Mouse (Mus musculus): Measurements from ENCODE around the gene Psme2b.

DNA sequence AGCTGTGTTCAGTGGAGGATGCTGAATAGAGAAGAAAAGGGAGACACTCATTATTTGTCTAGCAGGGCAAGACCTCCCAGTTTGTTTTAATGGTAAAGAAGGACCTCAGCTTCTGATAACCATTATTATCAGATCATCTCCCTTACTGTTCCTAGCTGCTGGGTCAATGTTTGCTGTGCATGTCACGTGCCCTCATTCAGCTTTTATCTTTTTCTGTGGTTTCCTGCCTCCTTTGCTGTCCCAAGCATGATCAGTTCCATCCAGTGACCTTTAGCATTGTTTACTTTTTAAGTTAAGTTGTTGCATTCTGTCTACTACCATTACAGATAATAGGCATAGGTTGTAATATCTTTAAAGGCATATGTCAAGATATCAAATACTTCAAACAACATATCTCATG lies 37.5 kb downstream of the Psme2b start:
- TF ChIP-seq MAFK (IDR thresholded peaks at IDR 0.05; ENCODE audit: insufficient read depth, low read depth, low read length) (no peak), CHD2 (IDR thresholded peaks at IDR 0.05; ENCODE audit: low read depth, low read length) (no peak), ZC3H11A (IDR thresholded peaks at IDR 0.05; ENCODE audit: borderline replicate concordance, low read depth, low read length) (no peak)
